Mouse (Mus musculus) CH12.LX (cell line): ENCODE measurements around the gene Dtd1. TPM values are rescaled to one million over a fixed set of nuclear protein-coding genes. Genes with fewer than 3 reads are reported as not detected.

Experiments
- DNase-seq: peaks from one replicate; pipeline ENCODE4 v3.0.0-alpha.2; 2013; ENCODE audit errors: extremely low read depth
- H3K27ac ChIP-seq: 2 replicates; pipeline ENCODE4 v1.5.1; 2012; ENCODE audit warnings: low read depth, mild to moderate bottlenecking, control low read depth, moderate library complexity; ENCODE audit not compliant: insufficient read depth
- H3K27me3 ChIP-seq: replicated peaks from 2 replicates; pipeline ENCODE3; 2012; ENCODE audit warnings: inconsistent platforms
- H3K36me3 ChIP-seq, 2 experiments: replicated peaks in 1 of 2; 2 replicates each; pipeline versions ENCODE3 to v1.6.1; 2012; ENCODE audit warnings: inconsistent platforms in 1 of 2, low read length in 1 of 2, mild to moderate bottlenecking in 1 of 2, mixed read lengths in 1 of 2, moderate library complexity in 1 of 2; ENCODE audit not compliant: control insufficient read depth in 1 of 2, insufficient read depth in 1 of 2
- H3K4me1 ChIP-seq, 2 experiments: 2 replicates each; pipeline ENCODE4 v1.6.1; 2012; ENCODE audit warnings: inconsistent platforms in 1 of 2, moderate library complexity in 1 of 2; ENCODE audit not compliant: insufficient read depth in 2 of 2, control insufficient read depth in 1 of 2
- H3K4me2 ChIP-seq: 2 replicates; pipeline ENCODE4 v1.6.1; 2012; ENCODE audit warnings: low read depth, mild to moderate bottlenecking, control low read depth; ENCODE audit not compliant: poor library complexity, insufficient read depth, severe bottlenecking
- H3K4me3 ChIP-seq, 3 experiments: fragments of 150-350 bp in 1 of 3; sonication (generic) in 1 of 3; replicated peaks in 1 of 3; 2 replicates each; pipeline versions ENCODE3 to v1.5.1; 2011 to 2012; ENCODE audit warnings: low read depth in 2 of 3, low read length in 2 of 3, mild to moderate bottlenecking in 2 of 3, moderate library complexity in 2 of 3, control low read depth in 1 of 3, improper control_type of control experiment in 1 of 3, inconsistent platforms in 1 of 3, mixed read lengths in 1 of 3; ENCODE audit not compliant: poor library complexity in 1 of 3
- H3K79me2 ChIP-seq: replicated peaks from 2 replicates; pipeline ENCODE4 v1.6.1; 2012; ENCODE audit warnings: mild to moderate bottlenecking, moderate library complexity; ENCODE audit not compliant: control insufficient read depth, poor library complexity, insufficient read depth, severe bottlenecking; ENCODE audit errors: extremely low read depth
- H3K9ac ChIP-seq: 2 replicates; pipeline ENCODE4 v1.6.1; 2012; ENCODE audit warnings: low read depth, mild to moderate bottlenecking, control low read depth, moderate library complexity; ENCODE audit not compliant: insufficient read depth
- H3K9me3 ChIP-seq: replicated peaks from 2 replicates; pipeline ENCODE3; 2012; ENCODE audit warnings: low read length, inconsistent platforms, mixed read lengths
- CHD1 ChIP-seq: IDR thresholded peaks from 2 replicates; pipeline ENCODE4 v1.6.1; 2012; ENCODE audit warnings: low read depth, low read length, improper control_type of control experiment, inconsistent platforms
- CTCF ChIP-seq, 2 experiments: IDR thresholded peaks in 1 of 2; conservative IDR thresholded peaks in 1 of 2; 2 replicates each; pipeline ENCODE4 v1.5.1; 2011 to 2012; ENCODE audit warnings: low read depth in 2 of 2, low read length in 2 of 2, improper control_type of control experiment in 1 of 2, inconsistent platforms in 1 of 2, mild to moderate bottlenecking in 1 of 2, moderate library complexity in 1 of 2
- E2F4 ChIP-seq: IDR thresholded peaks from 2 replicates; pipeline ENCODE4 v1.6.1; 2011; ENCODE audit warnings: low read depth, low read length, improper control_type of control experiment; ENCODE audit not compliant: insufficient replicate concordance
- ELF1 ChIP-seq: IDR thresholded peaks from 2 replicates; pipeline ENCODE4 v1.6.1; 2014; ENCODE audit warnings: low read depth, mild to moderate bottlenecking, inconsistent platforms, low read length, improper control_type of control experiment
- EP300 ChIP-seq: IDR thresholded peaks from 2 replicates; pipeline ENCODE4 v1.6.1; 2011; ENCODE audit warnings: low read length, improper control_type of control experiment
- HCFC1 ChIP-seq: IDR thresholded peaks from 2 replicates; pipeline ENCODE4 v1.6.1; 2012; ENCODE audit warnings: low read depth, mild to moderate bottlenecking, inconsistent platforms, low read length, improper control_type of control experiment
- JUND ChIP-seq: conservative IDR thresholded peaks from 2 replicates; pipeline ENCODE4 v1.6.1; 2011; ENCODE audit warnings: low read depth, low read length, improper control_type of control experiment
- KAT2A ChIP-seq: IDR thresholded peaks from 2 replicates; pipeline ENCODE4 v1.6.1; 2012; ENCODE audit warnings: low read length, improper control_type of control experiment, inconsistent platforms; ENCODE audit not compliant: insufficient replicate concordance
- MAFK ChIP-seq: IDR thresholded peaks from 2 replicates; pipeline ENCODE4 v1.6.1; 2011; ENCODE audit warnings: low read length, improper control_type of control experiment; ENCODE audit not compliant: insufficient replicate concordance
- MAX ChIP-seq: IDR thresholded peaks from 2 replicates; pipeline ENCODE4 v1.6.1; 2011; ENCODE audit warnings: low read length, improper control_type of control experiment
- MAZ ChIP-seq: IDR thresholded peaks from 2 replicates; pipeline ENCODE4 v1.6.1; 2012; ENCODE audit warnings: low read depth, mild to moderate bottlenecking, inconsistent platforms, low read length, improper control_type of control experiment, moderate library complexity
- MXI1 ChIP-seq: IDR thresholded peaks from 2 replicates; pipeline ENCODE4 v1.6.1; 2011; ENCODE audit warnings: mild to moderate bottlenecking, low read depth, low read length, improper control_type of control experiment
- NELFE ChIP-seq: IDR thresholded peaks from 2 replicates; pipeline ENCODE4 v1.6.1; 2011; ENCODE audit warnings: low read depth, low read length, improper control_type of control experiment
- POLR2AphosphoS2 ChIP-seq: IDR thresholded peaks from 2 replicates; pipeline ENCODE4 v1.6.1; 2011; ENCODE audit warnings: low read depth, low read length, improper control_type of control experiment
- RAD21 ChIP-seq: IDR thresholded peaks from 2 replicates; pipeline ENCODE4 v1.6.1; 2011; ENCODE audit warnings: low read depth, mild to moderate bottlenecking, low read length, improper control_type of control experiment, moderate library complexity
- SMC3 ChIP-seq: IDR thresholded peaks from 2 replicates; pipeline ENCODE4 v1.6.1; 2011; ENCODE audit warnings: low read depth, low read length, improper control_type of control experiment
- TBP ChIP-seq: conservative IDR thresholded peaks from 2 replicates; pipeline ENCODE4 v1.6.1; 2011; ENCODE audit warnings: low read depth, low read length, improper control_type of control experiment
- TCF12 ChIP-seq: IDR thresholded peaks from 2 replicates; pipeline ENCODE4 v1.6.1; 2014; ENCODE audit warnings: low read depth, mild to moderate bottlenecking, inconsistent platforms, low read length, improper control_type of control experiment
- UBTF ChIP-seq: IDR thresholded peaks from 2 replicates; pipeline ENCODE4 v1.6.1; 2012; ENCODE audit warnings: low read depth, mild to moderate bottlenecking, inconsistent platforms, low read length, improper control_type of control experiment, moderate library complexity
- USF1 ChIP-seq: IDR thresholded peaks from 2 replicates; pipeline ENCODE4 v1.6.1; 2014; ENCODE audit warnings: low read depth, mild to moderate bottlenecking, inconsistent platforms, low read length, improper control_type of control experiment
- USF2 ChIP-seq: conservative IDR thresholded peaks from 2 replicates; pipeline ENCODE4 v1.6.1; 2011; ENCODE audit warnings: low read depth, low read length, improper control_type of control experiment
- ZC3H11A ChIP-seq: IDR thresholded peaks from 2 replicates; pipeline ENCODE4 v1.6.1; 2012; ENCODE audit warnings: low read depth, mild to moderate bottlenecking, inconsistent platforms, low read length, improper control_type of control experiment
- ZKSCAN1 ChIP-seq: IDR thresholded peaks from 2 replicates; pipeline ENCODE4 v1.6.1; 2012; ENCODE audit warnings: low read depth, inconsistent platforms, low read length, improper control_type of control experiment, borderline replicate concordance
- ZNF384 ChIP-seq: IDR thresholded peaks from 2 replicates; pipeline ENCODE4 v1.6.1; 2012; ENCODE audit warnings: low read depth, low read length, improper control_type of control experiment, inconsistent platforms
- dilution Hi-C: fragments of 300-500 bp; cut with MboI; formaldehyde crosslinking; loops from 2 replicates; pipeline ENCODE4 v1.14.3; 2020; ENCODE audit warnings: low sequenced_read_pairs; ENCODE audit not compliant: extremely low pct_unique_long_range_greater_than_20kb, extremely low pct_ligation_motif_present
- in situ Hi-C: fragments of 300-500 bp; cut with MboI; formaldehyde crosslinking; loops from 3 replicates; pipeline ENCODE4 v1.14.3; 2019; ENCODE audit warnings: low sequenced_read_pairs, low pct_ligation_motif_present, low pct_unique_long_range_greater_than_20kb, mixed read lengths
- polyA plus RNA-seq: library from polyadenylated mRNA; unstranded; fragments of >175 nt; gene quantifications from 2 replicates; pipeline ENCODE4 v1.2.1, GENCODE M21; 2012; ENCODE audit warnings: low read depth; ENCODE audit not compliant: insufficient read length
- total RNA-seq, 2 experiments: library from RNA; depleted of rRNA; stranded (reverse); fragments of 300-350 nt in 1 of 2; fragments of >200 nt in 1 of 2; gene quantifications; 2 replicates each; pipeline ENCODE4 v1.2.3; 2012 to 2014

Gene Dtd1
- total and polyA plus RNA-seq, 3 experiments = 42.7 to 47.8 (median 43.3) TPM

- Histone ChIP-seq H3K27ac (no peak overlapping the region), H3K79me2 (no peaks in the 10 kb centered on the region), H3K9me3 (no peaks in the 10 kb centered on the region), H3K9ac (no peak overlapping the region), H3K4me1 (no peaks in the 10 kb centered on the region), H3K4me2 (no peak overlapping the region), H3K27me3 (no peaks in the 10 kb centered on the region), H3K36me3 (no peaks in the 10 kb centered on the region), H3K4me3 (no peak overlapping the region)
- peak; percentile 10 for DNase-seq
- in situ Hi-C loops (no loop called here), dilution Hi-C loops (no loop called here)
- TF ChIP-seq HCFC1 (no peak), ZNF384 (0 out of 2 replicates have a peak, but pooled peaks have one; percentile 7), ELF1 (no peak), ZC3H11A (no peak), UBTF (no peak), EP300 (no peak), MAFK (no peak), KAT2A (no peak), POLR2AphosphoS2 (no peak), MAZ (no peak), RAD21 (peak; percentile 49), ZKSCAN1 (no peak), CTCF (conservative IDR thresholded peaks at IDR 0.05 in 1 of 2, IDR thresholded peaks at IDR 0.05 in 1 of 2; ENCODE audit: low read depth in 2 of 2, low read length in 2 of 2) (peak in 1 of 2 experiments; percentile 47; a peak in 2 of 4 replicates), MXI1 (no peak), TBP (no peak), SMC3 (peak; percentile 52), JUND (no peak), TCF12 (no peak)
Measured at GRCm38 (mm10) chr2:144781871-144782270, 182.2 kb downstream of the Dtd1 start.

GRCm38 (mm10) chr2:144782481-144782880 lies 182.8 kb downstream of the Dtd1 start:
- Histone ChIP-seq H3K36me3 (no peaks in the 10 kb centered on the region), H3K4me2 (no peak overlapping the region), H3K9ac (no peak overlapping the region), H3K4me1 (no peaks in the 10 kb centered on the region), H3K27me3 (no peaks in the 10 kb centered on the region), H3K4me3 (no peak overlapping the region), H3K9me3 (no peaks in the 10 kb centered on the region), H3K27ac (no peak overlapping the region), H3K79me2 (no peaks in the 10 kb centered on the region)
- dilution Hi-C loops (no loop called here), in situ Hi-C loops (no loop called here)
- TF ChIP-seq ELF1 (no peak), JUND (no peak), EP300 (no peak), CHD1 (no peak), MXI1 (no peak), USF2 (no peak), NELFE (no peak), SMC3 (no peak), E2F4 (no peak), MAX (no peak), USF1 (no peak), CTCF (conservative IDR thresholded peaks at IDR 0.05 in 1 of 2, IDR thresholded peaks at IDR 0.05 in 1 of 2; ENCODE audit: low read depth in 2 of 2, low read length in 2 of 2) (no peak)
- DNase-seq = no peak
